Mouse (Mus musculus) spleen, adult 2 months (tissue): Measurements from ENCODE around the gene Hspa4.

ENCODE experiments used
- CTCF ChIP-seq: fragments of 200-500 bp; IDR thresholded peaks from 2 replicates; pipeline ENCODE4 v1.5.1; 2011; ENCODE audit warnings: mild to moderate bottlenecking, inconsistent platforms; ENCODE audit not compliant: insufficient read depth, insufficient read length, insufficient replicate concordance; ENCODE audit errors: extremely low read depth
- POLR2A ChIP-seq: fragments of 200-500 bp; IDR thresholded peaks from 2 replicates; pipeline ENCODE4 v1.6.1; 2011; ENCODE audit warnings: low read depth, low read length, inconsistent platforms

DNA sequence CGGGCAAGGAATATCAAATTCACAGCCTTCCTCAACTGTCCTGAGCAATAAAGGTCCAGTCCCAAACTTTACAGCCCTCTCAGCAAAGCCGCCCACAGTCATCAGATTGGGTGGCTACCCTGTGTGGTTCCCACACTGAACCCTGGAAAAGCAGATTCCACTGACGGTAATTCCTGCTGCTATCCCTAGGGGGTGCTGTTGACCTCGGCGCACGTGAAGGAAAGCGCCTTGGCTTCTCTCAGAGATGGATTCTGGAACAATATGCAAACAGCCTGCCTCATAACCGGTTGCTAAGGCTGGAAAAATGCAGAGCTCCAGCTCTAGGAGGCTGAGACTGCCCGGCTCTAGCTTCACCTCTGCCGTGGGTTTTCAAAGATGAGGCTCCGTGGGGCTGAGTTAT is 57.1 kb downstream of the Hspa4 start:
- TF ChIP-seq CTCF: peak; percentile 47; the same call in 1 of the 2 replicates
- TF ChIP-seq POLR2A: no peak
